Mouse (Mus musculus) E14TG2a.4 (cell line): ENCODE results near the gene Phf7.

ENCODE experiments used
- CTCF ChIP-seq: conservative IDR thresholded peaks from 2 replicates; pipeline ENCODE4 v1.5.1; 2014; ENCODE audit warnings: low read length
- NANOG ChIP-seq: IDR thresholded peaks from 2 replicates; pipeline ENCODE4 v1.6.1; 2014; ENCODE audit warnings: borderline replicate concordance, low read length, mixed read lengths
- POU5F1 ChIP-seq: IDR thresholded peaks from 2 replicates; pipeline ENCODE4 v1.6.1; 2014; ENCODE audit warnings: low read length, borderline replicate concordance

- TF ChIP-seq CTCF (no peak), NANOG (no peak), POU5F1 (no peak)
Observed at GRCm38 (mm10) chr14:31269456-31270100, 18.5 kb upstream of the Phf7 start.
